Mouse (Mus musculus) kidney, embryonic 14.5 days (tissue): Measurements from ENCODE around the gene Cdx4. TPM values are rescaled to one million over a fixed set of nuclear protein-coding genes. Genes with fewer than 3 reads are reported as not detected.

ENCODE experiments used
- ATAC-seq: fragments of 200-750 bp; cut with Nextera tagmentation; 2 replicates; pipeline ENCODE4 v1.8.0; 2017; ENCODE audit warnings: moderate number of reproducible peaks, mild to moderate bottlenecking, moderate TSS enrichment, moderate library complexity; ENCODE audit not compliant: low FRiP score, low TSS enrichment
- H3K27ac ChIP-seq: fragments of 300-500 bp; sonication (generic); 2 replicates; pipeline ENCODE4 v1.5.1; 2014; ENCODE audit warnings: low read depth, mild to moderate bottlenecking, low read length, moderate library complexity, mixed read lengths
- H3K27me3 ChIP-seq: fragments of 300-500 bp; sonication (generic); 2 replicates; pipeline ENCODE4 v1.6.1; 2014; ENCODE audit warnings: mild to moderate bottlenecking, low read length; ENCODE audit not compliant: control insufficient read depth, insufficient read depth
- H3K36me3 ChIP-seq: fragments of 300-500 bp; sonication (generic); 2 replicates; pipeline ENCODE4 v1.6.1; 2014; ENCODE audit warnings: low read length, mixed read lengths; ENCODE audit not compliant: control insufficient read depth, insufficient read depth
- H3K4me1 ChIP-seq: fragments of 300-500 bp; sonication (generic); 2 replicates; pipeline ENCODE4 v1.6.1; 2014; ENCODE audit warnings: low read length, mixed read lengths; ENCODE audit not compliant: control insufficient read depth, insufficient read depth
- H3K4me2 ChIP-seq: fragments of 300-500 bp; sonication (generic); replicated peaks from 2 replicates; pipeline ENCODE4 v1.6.1; 2014; ENCODE audit warnings: low read depth, mild to moderate bottlenecking, low read length
- H3K4me3 ChIP-seq: fragments of 300-500 bp; sonication (generic); 2 replicates; pipeline ENCODE4 v1.5.1; 2014; ENCODE audit warnings: mild to moderate bottlenecking, low read length
- H3K9ac ChIP-seq: fragments of 300-500 bp; sonication (generic); 2 replicates; pipeline ENCODE4 v1.6.1; 2014; ENCODE audit warnings: low read depth, mild to moderate bottlenecking, low read length, moderate library complexity
- H3K9me3 ChIP-seq: fragments of 300-500 bp; sonication (generic); 2 replicates; pipeline ENCODE4 v1.6.1; 2016; ENCODE audit warnings: low read length; ENCODE audit not compliant: control insufficient read depth
- WGBS: fragments of 180-500 bp; shearing (Covaris S2); extraction: QIAGEN DNeasy Blood & Tissue Kit; methylation state at CpG from one replicate; pipeline ENCODE4 v1.1.7; 2014; 5-methylcytosine and 5-hydroxymethylcytosine counted together
- polyA plus RNA-seq: library from polyadenylated mRNA; unstranded; fragments of >200 nt; fragmentation: Nextera tagmentation; extraction: Ambion mirVana; gene quantifications from 2 replicates; pipeline ENCODE4 v1.2.1, GENCODE M21; 2014

Gene Cdx4
- polyA plus RNA-seq, 1 experiment from 2014 or later, result not detected

DNA sequence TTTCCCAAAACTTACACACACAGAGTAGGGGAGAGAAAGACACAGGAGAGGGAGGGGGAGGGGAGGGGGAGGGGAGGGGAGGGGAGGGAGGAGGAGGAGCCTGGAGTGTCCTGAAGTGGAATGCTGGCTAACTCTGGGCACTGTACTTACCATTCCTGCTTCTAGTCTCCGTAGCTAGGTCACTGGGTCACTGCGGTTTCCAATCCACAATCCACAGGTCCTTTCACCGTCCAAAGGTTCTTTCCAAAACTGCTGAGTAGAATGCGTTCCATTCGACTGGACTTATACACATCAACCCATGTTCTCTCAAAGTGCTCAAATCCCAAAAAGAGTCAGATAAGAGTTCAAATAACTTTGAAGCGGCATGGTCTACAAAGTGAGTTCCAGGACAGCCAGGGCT, 7.1 kb upstream of the Cdx4 start:
- H3K9me3 ChIP-seq, result no peaks in the 10 kb centered on the region
- no peak overlapping the region for H3K9ac ChIP-seq
- H3K4me3 ChIP-seq, result no peak overlapping the region
- H3K4me1 ChIP-seq, result no peaks in the 10 kb centered on the region
- 88% methylated on average over 6 of the region's 6 CpGs for WGBS
- ATAC-seq, result no peak
- H3K27ac ChIP-seq, result no peak overlapping the region
- H3K36me3 ChIP-seq, result no peaks in the 10 kb centered on the region
- H3K27me3 ChIP-seq, result 0 out of 2 replicates have a peak, but pooled peaks cover 3% of the 10 kb centered on the region
- no peak overlapping the region for H3K4me2 ChIP-seq

DNA sequence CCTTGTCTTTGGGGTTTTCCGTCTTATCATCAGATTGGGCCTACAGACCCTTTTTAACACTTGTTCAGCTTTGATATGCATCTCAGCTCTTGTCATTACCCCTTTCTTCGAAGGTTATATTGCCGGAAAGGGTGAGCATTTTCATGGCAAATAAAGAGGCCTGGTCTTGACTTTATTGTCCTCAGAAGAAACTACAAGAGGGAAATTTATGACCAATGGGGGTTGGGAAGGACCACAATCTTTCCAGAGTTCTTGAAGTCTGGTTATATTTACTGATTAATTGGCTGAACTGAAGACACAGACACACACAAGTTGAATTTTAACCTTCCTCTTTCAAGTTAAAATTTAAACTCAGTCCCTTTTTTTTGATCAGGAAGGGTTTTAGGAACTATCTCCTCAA, 4.7 kb downstream of the Cdx4 start:
- Histone ChIP-seq H3K27ac (no peak overlapping the region), H3K9ac (no peak overlapping the region), H3K4me2 (no peak overlapping the region), H3K9me3 (no peaks in the 10 kb centered on the region), H3K4me1 (no peaks in the 10 kb centered on the region), H3K27me3 (peaks cover 30% of the 10 kb centered on the region), H3K36me3 (no peaks in the 10 kb centered on the region), H3K4me3 (no peak overlapping the region)
- 41% methylated on average over 3 of the region's 3 CpGs for WGBS
- ATAC-seq, result no peak

DNA sequence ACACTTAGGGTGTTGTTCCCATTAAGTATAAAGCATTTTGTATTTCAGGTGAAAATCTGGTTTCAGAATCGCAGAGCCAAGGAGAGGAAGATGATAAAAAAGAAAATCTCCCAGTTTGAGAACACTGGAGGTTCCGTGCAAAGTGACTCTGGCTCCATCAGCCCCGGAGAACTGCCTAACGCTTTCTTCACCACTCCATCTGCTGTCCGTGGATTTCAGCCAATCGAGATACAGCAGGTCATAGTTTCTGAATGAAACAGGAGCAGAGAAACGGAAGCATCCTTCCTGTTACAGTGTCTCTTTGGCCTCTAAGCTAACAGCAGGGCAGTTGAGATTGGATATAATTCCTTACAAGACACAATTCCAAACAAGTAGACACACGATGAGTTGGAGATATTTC, 8.2 kb downstream of the Cdx4 start:
- no peak for ATAC-seq
- 80% methylated on average over 8 of the region's 8 CpGs for WGBS

DNA sequence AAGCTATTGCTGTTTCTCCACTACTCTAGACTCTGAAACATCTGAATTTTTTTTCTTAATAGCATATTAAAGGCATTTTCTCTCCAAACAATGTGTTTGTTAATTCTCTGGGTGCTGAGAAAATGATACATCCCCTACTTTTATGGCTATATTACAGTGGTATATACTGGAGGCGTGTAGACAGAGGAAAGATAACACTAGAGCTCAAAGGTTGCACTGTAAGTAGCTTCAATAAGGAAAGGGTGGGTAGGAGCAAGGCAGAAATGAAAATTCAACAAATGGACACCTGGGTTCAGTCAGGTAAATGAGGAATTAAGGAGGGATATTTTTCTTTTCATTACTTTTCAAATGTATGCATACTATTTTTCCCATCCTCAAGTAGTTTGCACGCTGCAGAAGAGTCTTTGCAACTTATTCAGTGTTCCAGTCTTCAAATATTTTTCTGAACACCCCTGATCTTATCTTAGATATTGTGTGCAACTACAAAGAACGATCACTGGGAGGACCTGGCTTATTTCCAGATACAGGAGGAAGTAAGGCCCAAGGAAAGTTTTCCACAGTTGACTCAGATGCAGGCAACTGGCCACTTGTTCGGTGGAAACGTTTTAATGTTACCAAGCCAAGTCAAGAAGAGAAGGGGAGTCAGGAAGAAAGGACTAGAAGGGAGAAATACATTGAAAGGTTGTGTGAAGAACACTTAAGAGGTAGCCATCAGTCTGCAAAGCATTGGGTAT, 10.1 kb downstream of the Cdx4 start:
- Histone ChIP-seq H3K36me3 (no peaks in the 10 kb centered on the region), H3K27me3 (peaks cover 3% of the 10 kb centered on the region; the same call in 1 of the 2 replicates), H3K4me1 (no peaks in the 10 kb centered on the region), H3K4me3 (no peak overlapping the region), H3K9me3 (no peaks in the 10 kb centered on the region), H3K9ac (no peak overlapping the region), H3K4me2 (no peak overlapping the region), H3K27ac (no peak overlapping the region)
- no peak for ATAC-seq
- 60% methylated on average over 5 of the region's 5 CpGs for WGBS

More for the DNA sequence above, 8.2 kb downstream of the Cdx4 start:
- Histone ChIP-seq H3K27me3 (peaks cover 3% of the 10 kb centered on the region; the same call in 1 of the 2 replicates), H3K4me1 (no peaks in the 10 kb centered on the region), H3K4me3 (no peak overlapping the region), H3K9me3 (no peaks in the 10 kb centered on the region), H3K36me3 (no peaks in the 10 kb centered on the region), H3K4me2 (no peak overlapping the region), H3K9ac (no peak overlapping the region), H3K27ac (no peak overlapping the region)

DNA sequence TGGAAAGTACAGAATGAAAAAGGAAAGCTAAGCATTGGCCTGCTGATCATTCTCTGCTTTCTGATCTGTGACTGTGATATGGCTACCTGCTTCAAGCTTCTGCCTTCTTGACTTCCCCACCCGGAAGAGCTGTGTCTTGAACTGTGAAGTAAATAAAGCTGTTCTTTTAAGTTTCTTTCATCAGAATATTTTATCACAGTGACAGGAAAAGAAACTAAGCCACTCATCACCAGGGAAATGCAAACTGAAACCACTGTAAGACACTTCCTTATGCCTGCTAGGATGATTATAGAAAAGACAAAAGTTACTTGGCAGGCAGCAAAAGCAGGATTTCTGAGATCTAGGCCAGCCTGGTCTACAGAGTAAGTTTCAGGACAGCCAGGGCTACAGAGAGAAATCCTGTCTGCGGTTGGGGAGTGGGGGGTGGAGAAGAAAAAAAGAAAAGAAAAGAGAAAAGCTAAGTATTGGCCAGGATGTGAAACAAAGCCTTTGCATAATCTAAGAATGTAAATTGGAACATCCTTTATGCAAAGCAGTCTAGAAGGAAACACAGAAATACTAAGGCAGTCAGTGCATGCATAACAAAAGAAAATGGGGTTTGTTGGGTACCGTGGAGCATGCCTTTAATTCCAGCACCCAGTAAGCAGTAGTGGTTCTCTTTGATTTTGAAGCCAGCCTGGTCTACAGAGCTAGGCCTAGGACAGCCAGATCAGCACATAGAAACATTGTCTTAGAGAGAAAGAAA, 20.3 kb downstream of the Cdx4 start:
- H3K9me3 ChIP-seq, result no peaks in the 10 kb centered on the region
- no peaks in the 10 kb centered on the region for H3K4me1 ChIP-seq
- H3K36me3 ChIP-seq, result no peaks in the 10 kb centered on the region
- H3K9ac ChIP-seq, result no peak overlapping the region
- no peak for ATAC-seq
- no peak overlapping the region for H3K27ac ChIP-seq
- WGBS, result 60% methylated on average over 3 of the region's 3 CpGs
- no peak overlapping the region for H3K4me3 ChIP-seq
- no peak overlapping the region for H3K4me2 ChIP-seq
- no peaks in the 10 kb centered on the region for H3K27me3 ChIP-seq

DNA sequence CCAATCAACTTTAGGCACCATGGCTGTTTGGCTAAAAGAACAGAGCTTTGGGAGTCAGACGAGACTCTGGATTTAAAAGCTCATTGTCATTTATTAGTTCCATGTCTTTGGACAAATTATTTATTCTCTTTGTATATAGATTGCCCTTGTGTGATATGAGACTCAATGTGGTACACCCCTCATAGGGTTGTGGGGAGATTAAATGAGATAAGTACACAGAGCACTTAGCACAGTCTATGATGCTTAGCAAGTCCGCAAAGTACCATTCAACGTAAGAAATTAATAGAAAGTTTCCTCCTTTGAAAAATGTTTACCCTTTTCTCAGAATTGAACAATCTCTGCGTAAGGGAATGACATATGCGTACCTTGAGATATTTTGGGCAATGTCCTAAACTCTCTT, 34.6 kb downstream of the Cdx4 start:
- no peaks in the 10 kb centered on the region for H3K4me1 ChIP-seq
- peak overlapping the region; percentile 47 for H3K4me2 ChIP-seq
- no peak overlapping the region for H3K27ac ChIP-seq
- H3K9ac ChIP-seq, result no peak overlapping the region
- H3K27me3 ChIP-seq, result peaks cover 6% of the 10 kb centered on the region; the same call in 1 of the 2 replicates
- 63% methylated on average over 5 of the region's 5 CpGs for WGBS
- no peaks in the 10 kb centered on the region for H3K9me3 ChIP-seq
- peak overlapping the region; percentile 58 for H3K4me3 ChIP-seq
- no peaks in the 10 kb centered on the region for H3K36me3 ChIP-seq
- peak; percentile 24; the same call in 1 of the 2 replicates for ATAC-seq

DNA sequence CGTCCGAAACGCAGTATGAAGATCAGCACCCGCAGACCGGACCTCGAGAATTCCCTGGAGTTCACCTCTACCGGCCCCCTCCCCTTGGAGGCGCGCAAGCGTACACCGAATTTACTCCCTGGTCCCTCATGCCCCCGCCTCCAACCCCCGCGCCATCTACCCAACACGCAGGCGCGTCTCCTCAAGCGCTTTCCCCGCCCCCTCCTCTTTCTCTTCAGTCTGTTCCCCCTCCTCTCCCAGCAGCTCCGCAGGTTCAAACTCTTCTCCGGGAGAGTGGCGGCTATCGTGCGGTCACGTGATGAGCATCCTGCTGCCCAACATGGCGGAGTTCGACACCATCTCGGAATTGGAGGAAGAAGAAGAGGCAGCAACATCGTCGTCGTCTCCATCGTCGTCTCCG, 35.1 kb downstream of the Cdx4 start, which contains the start of gene Chic1:
TSS of gene Chic1 (plus strand) at position 190 of the 400 bp plus-strand sequence.
- no peaks in the 10 kb centered on the region for H3K9me3 ChIP-seq
- H3K9ac ChIP-seq, result peak within 1 kb of the TSS; percentile 60
- no peaks in the 10 kb centered on the region for H3K36me3 ChIP-seq
- H3K4me2 ChIP-seq, result peak within 1 kb of the TSS; percentile 47
- peaks cover 6% of the 10 kb centered on the region; the same call in 1 of the 2 replicates for H3K27me3 ChIP-seq
- no peaks in the 10 kb centered on the region for H3K4me1 ChIP-seq
- 20% methylated on average over 34 of the region's 34 CpGs for WGBS
- peak within 1 kb of the TSS; percentile 58 for H3K4me3 ChIP-seq
- H3K27ac ChIP-seq, result no peak within 1 kb of the TSS
- ATAC-seq, result peak; percentile 96

DNA sequence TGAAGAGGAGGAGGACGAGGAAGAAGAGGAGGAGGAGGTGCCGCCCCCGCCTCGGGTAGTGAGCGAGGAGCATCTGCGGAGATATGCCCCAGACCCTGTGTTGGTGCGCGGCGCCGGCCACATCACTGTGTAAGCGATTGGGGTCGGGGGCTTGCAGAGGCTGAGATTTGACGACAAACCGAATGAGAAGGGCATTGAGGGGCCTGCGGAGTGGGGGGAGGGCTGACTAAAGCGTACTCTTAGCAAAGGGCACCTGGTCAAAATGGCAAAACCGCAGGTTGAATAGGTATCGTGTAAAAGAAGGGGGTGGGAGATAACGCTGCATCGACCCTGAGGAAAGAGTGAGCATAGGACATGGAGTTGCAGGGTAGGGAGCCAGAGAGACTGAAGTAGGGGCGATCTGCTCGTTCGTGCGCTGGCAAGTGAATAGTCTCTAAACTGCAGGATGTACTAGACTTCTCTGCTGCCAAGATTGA, 35.6 kb downstream of the Cdx4 start:
- Histone ChIP-seq H3K9ac (peak overlapping the region; percentile 60), H3K4me1 (no peaks in the 10 kb centered on the region), H3K27me3 (peaks cover 6% of the 10 kb centered on the region; the same call in 1 of the 2 replicates), H3K36me3 (no peaks in the 10 kb centered on the region), H3K27ac (no peak overlapping the region), H3K4me3 (peak overlapping the region; percentile 58), H3K9me3 (no peaks in the 10 kb centered on the region), H3K4me2 (peak overlapping the region; percentile 47)
- peak; percentile 84; the same call in 1 of the 2 replicates for ATAC-seq
- 23% methylated on average over 24 of the region's 24 CpGs for WGBS

DNA sequence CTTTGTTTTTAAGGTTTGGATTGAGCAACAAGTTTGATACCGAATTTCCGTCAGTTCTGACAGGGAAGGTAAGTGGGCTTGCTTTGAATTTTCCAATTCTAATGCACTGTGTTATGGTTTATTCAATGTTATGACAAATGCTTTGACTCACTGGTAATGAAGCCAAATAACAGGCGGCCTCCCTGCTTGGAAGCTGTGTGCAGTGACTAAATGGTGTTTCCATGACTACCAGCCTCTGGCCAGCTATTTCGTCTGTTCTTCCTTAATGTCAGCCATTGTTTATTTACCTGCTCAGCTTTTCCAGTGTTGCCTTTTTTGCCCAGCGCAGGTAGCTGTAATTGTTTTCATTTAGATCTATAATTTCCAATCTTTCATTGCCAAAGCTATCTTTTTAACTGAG, 45.0 kb downstream of the Cdx4 start:
- no peaks in the 10 kb centered on the region for H3K4me1 ChIP-seq
- ATAC-seq, result no peak
- H3K9me3 ChIP-seq, result no peaks in the 10 kb centered on the region
- H3K27ac ChIP-seq, result no peak overlapping the region
- 75% methylated on average over 5 of the region's 5 CpGs for WGBS
- no peaks in the 10 kb centered on the region for H3K27me3 ChIP-seq
- no peaks in the 10 kb centered on the region for H3K36me3 ChIP-seq
- H3K9ac ChIP-seq, result no peak overlapping the region
- H3K4me3 ChIP-seq, result no peak overlapping the region
- H3K4me2 ChIP-seq, result no peak overlapping the region
